Mouse (Mus musculus): ENCODE results near the gene Stk11. TPM values are rescaled to one million over a fixed set of nuclear protein-coding genes. Genes with fewer than 3 reads are reported as not detected.

The Stk11 gene
- polyA plus RNA-seq, 1 experiment, result 70.3 TPM

DNA sequence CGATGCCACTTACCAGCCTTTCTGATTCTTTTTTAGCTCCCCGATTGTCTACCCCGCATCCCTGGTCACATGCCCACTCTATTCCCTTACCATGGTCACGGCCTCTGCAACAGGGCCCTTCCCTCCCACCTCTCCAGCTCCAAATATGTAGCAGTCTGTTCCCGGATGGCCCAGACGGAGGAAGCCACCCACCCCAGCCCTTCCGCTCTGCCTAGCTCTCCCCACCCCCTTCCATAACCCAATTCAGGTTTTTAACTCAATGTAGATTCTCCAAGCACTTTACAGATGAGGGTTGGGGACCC is 41.1 kb downstream of the Stk11 start:
- Histone ChIP-seq H3K27me3 (ENCODE audit: control insufficient read depth, insufficient read depth, low read length, poor library complexity, severe bottlenecking) (no peaks in the 10 kb centered on the region), H3K9ac (ENCODE audit: low read depth, poor library complexity, severe bottlenecking) (no peak overlapping the region), H3K4me3 (ENCODE audit: low read depth, low read length) (no peak overlapping the region), H3K9me3 (replicated peaks; ENCODE audit: control insufficient read depth, insufficient read depth, low read length, poor library complexity, severe bottlenecking) (no peaks in the 10 kb centered on the region), H3K4me1 (ENCODE audit: control insufficient read depth, insufficient read depth, low read length) (peaks cover 11% of the 10 kb centered on the region), H3K36me3 (ENCODE audit: control insufficient read depth, insufficient read depth, low read length, poor library complexity, severe bottlenecking) (peaks cover 39% of the 10 kb centered on the region), H3K27ac (ENCODE audit: insufficient read depth, low read length) (no peak overlapping the region)
- TF ChIP-seq CTCF (IDR thresholded peaks at IDR 0.05; ENCODE audit: low read depth, low read length), result no peak
- no peak for TF ChIP-seq EP300 (IDR thresholded peaks at IDR 0.05; ENCODE audit: insufficient read depth, low read depth, low read length)
- no peak for TF ChIP-seq POLR2A (IDR thresholded peaks at IDR 0.05; ENCODE audit: insufficient read depth, low read length)

GRCm38 (mm10) chr10:80157141-80157929 is 41.7 kb downstream of the Stk11 start:
- no peaks in the 10 kb centered on the region for H3K27me3 ChIP-seq (ENCODE audit: control insufficient read depth, insufficient read depth, low read length, poor library complexity, severe bottlenecking)
- H3K9ac ChIP-seq (ENCODE audit: low read depth, poor library complexity, severe bottlenecking), result no peak overlapping the region
- H3K4me1 ChIP-seq (ENCODE audit: control insufficient read depth, insufficient read depth, low read length), result peaks cover 9% of the 10 kb centered on the region
- H3K9me3 ChIP-seq (replicated peaks; ENCODE audit: control insufficient read depth, insufficient read depth, low read length, poor library complexity, severe bottlenecking), result no peaks in the 10 kb centered on the region
- no peak for TF ChIP-seq POLR2A (IDR thresholded peaks at IDR 0.05; ENCODE audit: insufficient read depth, low read length)
- TF ChIP-seq CTCF (IDR thresholded peaks at IDR 0.05; ENCODE audit: low read depth, low read length), result no peak
- TF ChIP-seq EP300 (IDR thresholded peaks at IDR 0.05; ENCODE audit: insufficient read depth, low read depth, low read length), result no peak
- 0 out of 2 replicates have a peak overlapping the region, but pooled peaks have one; percentile 10 for H3K27ac ChIP-seq (ENCODE audit: insufficient read depth, low read length)
- peaks cover 39% of the 10 kb centered on the region for H3K36me3 ChIP-seq (ENCODE audit: control insufficient read depth, insufficient read depth, low read length, poor library complexity, severe bottlenecking)
- H3K4me3 ChIP-seq (ENCODE audit: low read depth, low read length), result no peak overlapping the region

GRCm38 (mm10) chr10:80158307-80158986 is 42.8 kb downstream of the Stk11 start:
- Histone ChIP-seq H3K9ac (ENCODE audit: low read depth, poor library complexity, severe bottlenecking) (peak overlapping the region; percentile 3), H3K36me3 (ENCODE audit: control insufficient read depth, insufficient read depth, low read length, poor library complexity, severe bottlenecking) (peaks cover 38% of the 10 kb centered on the region), H3K4me3 (ENCODE audit: low read depth, low read length) (peak overlapping the region; percentile 27), H3K27ac (ENCODE audit: insufficient read depth, low read length) (peak overlapping the region; percentile 94), H3K27me3 (ENCODE audit: control insufficient read depth, insufficient read depth, low read length, poor library complexity, severe bottlenecking) (no peaks in the 10 kb centered on the region), H3K4me1 (ENCODE audit: control insufficient read depth, insufficient read depth, low read length) (peaks cover 5% of the 10 kb centered on the region), H3K9me3 (replicated peaks; ENCODE audit: control insufficient read depth, insufficient read depth, low read length, poor library complexity, severe bottlenecking) (no peaks in the 10 kb centered on the region)
- no peak for TF ChIP-seq CTCF (IDR thresholded peaks at IDR 0.05; ENCODE audit: low read depth, low read length)
- TF ChIP-seq EP300 (IDR thresholded peaks at IDR 0.05; ENCODE audit: insufficient read depth, low read depth, low read length), result no peak
- TF ChIP-seq POLR2A (IDR thresholded peaks at IDR 0.05; ENCODE audit: insufficient read depth, low read length), result no peak

- Histone ChIP-seq H3K27me3 (ENCODE audit: control insufficient read depth, insufficient read depth, low read length, poor library complexity, severe bottlenecking) (no peaks in the 10 kb centered on the region), H3K9me3 (replicated peaks; ENCODE audit: control insufficient read depth, insufficient read depth, low read length, poor library complexity, severe bottlenecking) (no peaks in the 10 kb centered on the region), H3K9ac (ENCODE audit: low read depth, poor library complexity, severe bottlenecking) (peak overlapping the region; percentile 3), H3K36me3 (ENCODE audit: control insufficient read depth, insufficient read depth, low read length, poor library complexity, severe bottlenecking) (peaks cover 31% of the 10 kb centered on the region), H3K4me3 (ENCODE audit: low read depth, low read length) (peak overlapping the region; percentile 57), H3K27ac (ENCODE audit: insufficient read depth, low read length) (peak overlapping the region; percentile 94), H3K4me1 (ENCODE audit: control insufficient read depth, insufficient read depth, low read length) (peaks cover 9% of the 10 kb centered on the region)
- TF ChIP-seq POLR2A (IDR thresholded peaks at IDR 0.05; ENCODE audit: insufficient read depth, low read length) (no peak), CTCF (IDR thresholded peaks at IDR 0.05; ENCODE audit: low read depth, low read length) (no peak), EP300 (IDR thresholded peaks at IDR 0.05; ENCODE audit: insufficient read depth, low read depth, low read length) (no peak)
Measured at GRCm38 (mm10) chr10:80159021-80159560, 43.5 kb downstream of the Stk11 start.

GRCm38 (mm10) chr10:80159561-80160454 is 44.2 kb downstream of the Stk11 start:
- Histone ChIP-seq H3K36me3 (ENCODE audit: control insufficient read depth, insufficient read depth, low read length, poor library complexity, severe bottlenecking) (peaks cover 24% of the 10 kb centered on the region), H3K4me3 (ENCODE audit: low read depth, low read length) (peak overlapping the region; percentile 75), H3K9me3 (replicated peaks; ENCODE audit: control insufficient read depth, insufficient read depth, low read length, poor library complexity, severe bottlenecking) (no peaks in the 10 kb centered on the region), H3K27ac (ENCODE audit: insufficient read depth, low read length) (peak overlapping the region; percentile 94), H3K27me3 (ENCODE audit: control insufficient read depth, insufficient read depth, low read length, poor library complexity, severe bottlenecking) (no peaks in the 10 kb centered on the region), H3K9ac (ENCODE audit: low read depth, poor library complexity, severe bottlenecking) (peak overlapping the region; percentile 31), H3K4me1 (ENCODE audit: control insufficient read depth, insufficient read depth, low read length) (peaks cover 10% of the 10 kb centered on the region)
- TF ChIP-seq POLR2A (IDR thresholded peaks at IDR 0.05; ENCODE audit: insufficient read depth, low read length), result no peak
- peak; percentile 34; the same call in 1 of the 2 replicates for TF ChIP-seq EP300 (IDR thresholded peaks at IDR 0.05; ENCODE audit: insufficient read depth, low read depth, low read length)
- no peak for TF ChIP-seq CTCF (IDR thresholded peaks at IDR 0.05; ENCODE audit: low read depth, low read length)
